Mouse (Mus musculus) neutrophil, adult 5-6 weeks (primary cell): Measurements from ENCODE around the gene Atp13a3. TPM values are rescaled to one million over a fixed set of nuclear protein-coding genes. Genes with fewer than 3 reads are reported as not detected.

Experiments used
- ATAC-seq: fragments of 151-379, 151-347 bp; 2 replicates; pipeline ENCODE4 v1.8.0; 2017; ENCODE audit warnings: mild to moderate bottlenecking, moderate TSS enrichment; ENCODE audit not compliant: insufficient number of reproducible peaks, poor library complexity, low FRiP score, severe bottlenecking; ENCODE audit errors: extremely low read depth
- total RNA-seq: library from RNA; stranded (forward); fragments of 200-1000 nt; gene quantifications from 2 replicates; pipeline ENCODE4 v1.2.3, GENCODE M21; 2017

Atp13a3 gene
- total RNA-seq, 1 experiment from 2014 or later = 64.1 TPM

DNA sequence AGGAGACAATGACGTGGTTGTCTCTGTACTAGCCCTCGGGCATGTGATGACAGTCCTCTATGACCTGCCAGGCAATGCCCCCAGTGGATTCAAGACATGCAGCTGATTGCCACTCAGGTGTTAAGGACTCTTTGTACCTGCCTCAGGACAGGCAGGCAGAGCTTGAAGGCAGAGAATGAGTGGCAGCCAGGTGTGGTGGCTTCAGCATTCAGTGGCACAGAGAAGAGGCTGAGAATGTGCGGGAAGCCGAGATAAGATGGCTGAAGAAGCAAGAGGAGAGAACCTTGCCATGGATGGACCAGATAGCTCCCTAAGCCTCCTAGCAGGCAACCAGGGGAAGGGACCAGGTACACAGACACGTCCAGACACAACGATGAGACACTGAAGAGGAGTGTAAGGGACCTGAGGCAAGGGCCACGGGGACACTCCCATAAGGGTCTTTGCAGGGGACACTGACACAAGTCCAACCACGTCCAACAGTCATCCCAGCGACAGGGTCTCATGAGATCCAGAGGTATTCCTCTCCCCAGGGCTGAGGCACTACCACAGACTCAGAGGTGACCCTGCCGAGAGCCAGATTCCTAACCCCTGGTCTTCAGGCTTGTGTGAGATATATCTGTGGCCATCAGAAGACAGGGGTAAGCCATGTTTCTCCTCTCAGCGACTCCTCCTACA, 109.0 kb downstream of the Atp13a3 start:
- ATAC-seq = no peak

DNA sequence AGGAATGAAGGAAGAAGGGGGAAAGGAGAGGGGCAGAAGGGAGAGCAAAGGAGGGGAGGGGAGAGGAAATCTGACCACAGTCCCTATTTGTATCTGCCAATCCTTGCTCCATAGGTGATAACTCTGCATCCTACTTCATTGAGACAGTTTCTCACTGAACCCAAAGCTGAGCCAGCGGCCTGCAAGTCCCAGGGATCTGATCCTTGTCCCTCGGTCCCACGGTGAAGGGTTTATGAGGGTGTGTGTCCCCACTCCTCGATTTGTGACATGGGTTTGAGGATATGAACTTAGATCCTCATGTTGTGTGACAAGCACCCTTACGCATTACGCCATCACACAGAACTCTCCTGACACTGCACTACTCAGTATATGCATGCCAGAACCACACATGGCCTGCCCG, 110.7 kb downstream of the Atp13a3 start:
- no peak for ATAC-seq

DNA sequence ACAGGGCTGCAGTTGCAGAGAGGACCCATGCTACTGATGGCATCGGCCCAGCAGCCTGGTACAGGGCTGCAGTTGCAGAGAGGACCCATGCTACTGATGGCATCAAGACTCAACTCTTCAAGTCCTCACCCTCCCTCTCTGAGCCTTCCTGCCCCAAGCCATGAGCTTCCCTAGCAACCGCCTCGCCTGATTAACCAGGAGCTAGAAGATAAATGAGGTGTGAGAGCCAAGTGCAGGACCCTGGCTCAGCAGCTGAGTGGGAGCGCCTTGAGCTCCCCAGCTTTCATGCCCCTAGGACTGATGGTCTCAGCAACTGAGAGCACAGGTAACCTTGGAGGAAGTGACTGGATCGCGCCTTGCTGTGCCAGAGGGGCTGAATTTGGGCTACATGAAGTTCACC, 115.3 kb downstream of the Atp13a3 start:
- no peak for ATAC-seq

DNA sequence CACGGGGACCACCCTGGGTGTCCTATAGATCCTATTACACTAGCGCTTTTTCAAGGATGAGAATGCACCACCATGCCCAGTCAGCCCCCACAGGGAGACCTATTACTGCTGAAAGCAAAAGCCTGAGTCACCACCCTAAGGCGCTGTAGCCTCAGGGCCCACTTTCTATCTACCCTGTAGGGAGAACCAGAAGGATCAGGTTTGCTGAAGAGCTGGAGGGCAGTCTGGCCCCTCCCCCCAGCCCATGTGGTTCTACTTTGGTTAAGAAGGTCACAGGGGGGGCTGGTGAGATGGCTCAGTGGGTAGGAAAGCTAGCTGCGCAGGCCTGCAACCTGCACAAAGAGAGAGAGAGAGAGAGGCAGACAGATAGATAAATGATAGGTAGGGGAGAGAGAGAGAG, 120.1 kb downstream of the Atp13a3 start:
- ATAC-seq = no peak

DNA sequence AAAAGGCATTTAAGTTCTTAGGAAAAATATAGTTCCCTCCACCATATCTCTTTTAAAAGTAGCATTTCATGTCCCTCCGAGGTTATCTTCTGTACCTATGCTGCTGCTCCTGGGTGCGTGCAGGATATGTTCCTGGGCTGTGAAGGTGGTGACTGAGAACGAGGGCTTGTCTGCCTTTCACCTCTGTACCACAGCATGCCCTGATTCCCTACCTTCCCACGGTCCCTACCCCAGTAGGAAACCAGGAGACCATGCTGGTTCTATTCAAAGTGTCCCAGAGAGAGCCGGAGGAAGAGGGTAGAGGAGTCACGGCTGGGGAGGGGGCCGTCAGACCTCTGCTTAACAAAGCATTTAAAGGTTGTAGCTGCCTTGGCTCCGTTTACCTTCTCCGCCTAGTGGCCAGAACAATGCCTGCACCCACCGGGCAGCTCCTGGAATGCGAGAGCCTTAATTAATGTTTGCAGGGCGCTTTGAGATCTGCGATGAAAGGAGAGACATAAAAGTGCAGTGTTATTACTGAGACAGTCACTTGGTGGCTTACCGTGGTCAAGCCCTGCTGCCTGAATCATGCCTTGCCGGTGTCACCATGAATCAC, 121.9 kb downstream of the Atp13a3 start:
- peak; percentile 42; the same call in 1 of the 2 replicates for ATAC-seq

DNA sequence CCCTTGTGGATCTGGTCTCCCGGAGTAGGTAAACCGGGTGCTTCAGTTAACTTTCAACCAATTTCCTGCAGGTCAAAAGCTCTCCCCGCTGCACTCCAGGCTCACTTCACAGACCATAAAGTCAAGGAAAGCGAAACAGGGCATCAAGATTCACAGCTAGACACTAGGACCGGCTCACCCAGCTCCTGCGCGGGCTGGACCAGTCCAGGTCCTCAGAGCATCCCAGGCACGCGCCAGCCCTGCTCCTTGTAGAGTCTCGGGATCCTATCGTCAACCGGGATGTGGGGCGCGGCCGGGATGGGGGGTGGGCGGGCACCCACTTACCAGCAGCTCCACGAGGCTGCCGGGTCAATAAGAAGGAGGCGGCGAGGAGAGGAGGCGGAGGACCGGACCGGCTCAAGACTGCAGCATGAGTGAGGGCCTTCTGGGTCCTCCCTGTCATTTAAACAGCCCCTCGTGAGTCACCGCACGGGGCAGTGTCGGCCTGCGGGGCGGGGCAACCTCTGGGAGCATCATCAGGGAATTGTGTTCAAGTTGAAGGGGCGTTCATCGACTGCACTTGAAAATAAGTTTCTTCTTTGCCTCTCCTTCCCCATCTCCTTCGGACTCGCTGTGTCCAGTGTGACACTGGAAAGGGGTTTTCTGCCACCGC, 122.8 kb downstream of the Atp13a3 start, which contains the start of gene Lrrc15:
Gene Lrrc15, minus strand, starts transcription at position 413 of the 652 bp plus-strand sequence.
- no peak for ATAC-seq

DNA sequence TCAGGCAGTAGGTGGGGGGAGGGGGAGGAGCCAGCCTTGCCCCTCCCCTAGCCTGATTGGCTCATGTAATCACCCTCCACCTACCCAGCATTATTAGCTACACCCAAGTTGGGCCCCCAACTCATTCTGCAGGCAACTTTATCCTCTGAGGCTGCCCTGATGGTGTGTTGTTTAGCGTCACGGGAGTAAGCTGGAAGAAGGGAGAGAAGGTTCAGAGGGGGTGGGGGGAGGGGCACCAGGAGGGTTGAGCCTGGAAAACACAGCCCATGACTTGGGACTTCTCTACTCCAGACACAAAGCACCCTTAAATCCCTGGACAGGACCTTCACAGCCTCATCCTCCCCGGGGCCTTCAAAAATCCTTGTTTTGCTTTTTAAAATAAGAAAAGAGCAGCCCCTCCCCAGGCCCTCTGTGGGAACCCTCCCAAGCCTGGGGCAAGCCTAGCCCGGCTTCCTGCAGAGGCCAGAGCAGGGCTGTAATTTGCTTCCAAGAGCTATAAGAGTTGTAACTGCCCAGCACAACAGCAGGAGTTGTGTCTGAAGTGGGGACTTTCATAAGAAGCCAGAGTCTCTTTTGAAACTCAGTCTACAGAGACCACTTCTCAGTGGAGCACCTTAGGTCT, 125.0 kb downstream of the Atp13a3 start:
- ATAC-seq = no peak

DNA sequence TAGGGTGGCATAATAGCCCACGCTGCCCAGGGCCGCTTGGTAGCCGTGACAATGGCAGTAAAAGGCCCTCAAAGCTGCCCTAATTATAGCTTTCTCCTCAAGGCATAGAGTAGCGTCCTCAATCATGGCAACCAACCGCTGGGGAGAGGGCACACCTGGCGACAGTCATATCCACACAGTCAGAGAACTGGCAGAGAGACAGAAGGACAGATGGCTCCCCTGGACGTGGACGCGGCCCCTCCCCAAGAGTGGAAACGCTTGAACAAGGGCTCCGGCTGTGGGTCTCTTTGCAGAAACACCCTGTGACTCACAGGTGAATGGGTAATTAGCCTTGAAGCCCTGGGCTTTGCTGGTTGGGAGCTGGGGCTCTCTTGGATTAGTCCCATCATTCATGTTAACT, 127.4 kb downstream of the Atp13a3 start:
- ATAC-seq = no peak

DNA sequence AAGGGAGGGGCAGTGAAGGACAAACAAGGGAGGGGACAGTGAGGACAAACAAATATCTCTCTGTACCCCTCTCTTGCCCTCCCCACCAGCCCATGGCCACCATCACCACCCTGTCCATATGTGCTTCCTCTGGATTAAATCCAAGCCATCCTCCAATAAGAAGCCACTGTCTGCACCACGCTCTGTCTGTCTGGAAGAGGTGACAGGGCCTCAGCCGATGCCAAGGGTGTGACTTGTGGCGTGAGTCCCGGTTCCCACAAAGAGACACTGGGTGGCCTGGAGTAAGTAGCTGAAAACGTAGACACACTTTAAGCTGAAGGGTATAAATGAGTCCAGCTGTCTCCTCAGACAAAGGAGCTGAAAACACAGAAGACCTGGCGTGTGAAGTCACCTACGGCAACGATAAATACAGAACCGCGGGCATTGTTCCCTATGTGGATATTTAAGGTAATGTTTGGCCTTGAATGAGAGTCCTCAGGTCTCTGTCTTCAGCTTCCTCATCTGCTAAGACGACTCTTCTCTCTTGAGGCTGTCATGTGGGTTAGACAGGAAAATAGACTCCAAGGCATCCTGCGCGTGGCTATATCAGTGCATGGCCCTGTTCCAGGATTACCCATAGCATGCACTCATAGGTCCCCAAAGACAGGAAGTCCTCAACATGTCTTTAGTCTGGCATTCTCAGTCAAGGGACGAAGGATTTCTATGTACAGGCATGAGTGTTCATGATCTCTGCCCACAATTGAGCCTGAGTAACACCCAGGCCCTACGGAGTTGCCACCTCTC, 130.0 kb downstream of the Atp13a3 start:
- ATAC-seq = no peak

DNA sequence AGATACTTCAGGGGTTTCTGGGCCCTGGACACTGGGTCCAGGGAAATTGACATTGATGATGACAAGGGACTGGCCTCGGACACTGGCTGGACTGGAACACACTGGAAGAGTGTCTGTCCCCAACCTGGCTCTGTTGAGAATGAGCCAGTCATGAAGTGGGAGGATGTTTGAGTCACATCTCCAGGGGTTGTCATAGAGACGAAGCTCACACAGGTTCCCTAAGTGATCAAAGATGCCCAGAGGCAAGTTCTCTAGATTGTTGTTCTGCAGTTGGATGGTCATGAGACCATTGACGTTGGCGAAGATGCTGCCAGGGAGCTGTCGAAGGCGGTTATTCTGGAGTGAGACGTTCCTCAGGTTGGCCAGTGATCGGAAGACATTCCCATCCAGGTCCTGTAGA, 132.7 kb downstream of the Atp13a3 start:
- no peak for ATAC-seq

DNA sequence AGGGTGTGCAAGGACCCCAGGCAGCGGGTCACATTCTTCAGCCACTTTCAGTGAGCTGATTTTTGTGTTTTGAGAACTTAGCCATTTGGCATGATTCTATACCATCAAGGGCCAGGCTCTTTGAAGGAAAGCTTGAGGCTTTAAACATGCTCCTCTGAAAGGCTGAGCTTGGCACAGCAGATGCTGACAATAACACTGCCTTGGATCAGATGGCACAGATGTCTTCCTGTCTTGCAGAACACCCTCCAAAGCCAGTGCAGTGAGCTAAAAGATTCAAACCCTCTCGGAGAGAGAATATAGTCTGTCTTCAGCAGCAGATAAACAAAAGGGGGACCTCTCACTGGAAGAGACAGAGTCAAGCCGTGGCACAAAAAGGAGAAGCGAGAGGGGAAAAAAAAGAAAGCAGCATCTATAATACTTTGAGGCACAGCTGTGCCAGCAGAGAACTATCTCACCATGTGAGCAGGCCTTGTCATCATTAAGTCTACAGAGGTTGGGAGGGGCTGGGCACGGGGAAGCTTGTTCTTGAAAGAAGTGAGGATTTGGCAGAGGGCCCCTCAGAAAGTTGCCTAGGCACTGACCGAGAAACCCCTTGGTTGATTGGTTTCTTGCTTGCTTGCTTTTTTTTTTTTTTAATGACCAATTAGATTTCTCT, 133.7 kb downstream of the Atp13a3 start:
- no peak for ATAC-seq

DNA sequence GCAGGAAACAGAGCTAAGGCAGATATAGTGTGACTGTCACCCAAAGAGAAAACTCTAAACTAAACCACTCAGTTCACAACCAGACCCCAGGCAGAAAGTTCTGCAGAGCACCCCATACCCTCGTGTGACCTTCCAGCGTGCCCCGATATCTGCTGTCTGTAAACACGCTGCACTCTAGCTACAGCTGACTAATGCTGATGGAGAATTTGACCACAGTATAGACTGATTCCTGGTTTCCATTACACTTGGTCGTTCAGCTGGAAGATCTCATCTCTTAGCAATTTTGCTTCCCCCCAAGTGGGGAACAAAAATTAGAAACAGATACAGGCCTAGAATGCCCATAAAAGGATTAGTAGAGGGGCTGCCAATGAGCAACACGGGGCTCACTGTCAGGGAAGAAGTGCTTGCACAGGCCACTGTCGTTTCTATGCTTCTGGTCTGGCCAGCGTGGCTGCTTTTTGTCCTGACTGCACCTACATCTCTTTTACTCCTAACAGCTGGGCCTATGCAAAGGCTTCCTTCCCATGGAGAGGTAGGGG, 134.5 kb downstream of the Atp13a3 start:
- ATAC-seq = no peak

DNA sequence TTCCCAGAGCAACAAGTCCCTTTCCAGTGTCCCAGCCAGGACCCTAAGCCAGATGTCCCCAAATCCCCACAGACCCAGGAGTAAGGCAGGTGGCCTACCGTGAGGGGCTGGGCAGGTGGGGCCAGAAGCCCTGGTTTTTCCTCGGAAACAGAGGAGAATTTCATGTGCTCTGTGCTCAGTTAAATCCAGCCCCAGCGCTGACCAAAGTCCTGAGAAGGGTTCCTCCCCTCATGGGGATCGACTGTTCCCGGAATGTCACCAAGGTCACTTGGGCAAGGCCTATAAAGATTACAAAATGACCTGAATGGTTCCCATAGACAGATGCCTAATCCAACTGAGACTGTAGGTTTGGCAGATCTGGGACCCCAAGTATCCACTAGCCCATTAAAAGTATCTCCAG, 138.4 kb downstream of the Atp13a3 start, which contains the start of gene Cpn2:
Gene Cpn2, minus strand, starts transcription at position 141 of the 400 bp plus-strand sequence.
- no peak for ATAC-seq

DNA sequence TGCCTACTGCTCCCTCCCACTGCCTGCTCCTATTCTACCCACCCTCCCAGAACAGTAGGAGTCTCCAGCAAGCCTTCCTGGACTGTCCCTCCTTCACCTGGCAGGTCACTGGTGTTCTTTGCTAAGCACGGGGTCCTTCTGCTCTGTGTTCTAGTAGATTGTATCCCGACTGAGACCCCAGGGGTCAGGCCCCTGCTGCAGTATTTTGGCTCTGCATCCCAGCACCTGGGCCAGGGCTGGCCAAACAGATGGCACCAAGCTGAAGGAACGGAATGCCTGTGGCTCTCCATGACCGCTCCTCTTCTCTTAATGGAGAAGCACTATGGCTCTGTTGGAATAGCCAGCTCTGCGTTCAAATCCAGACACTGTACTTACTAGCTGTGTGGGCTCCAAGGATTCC, 139.2 kb downstream of the Atp13a3 start:
- ATAC-seq = no peak

DNA sequence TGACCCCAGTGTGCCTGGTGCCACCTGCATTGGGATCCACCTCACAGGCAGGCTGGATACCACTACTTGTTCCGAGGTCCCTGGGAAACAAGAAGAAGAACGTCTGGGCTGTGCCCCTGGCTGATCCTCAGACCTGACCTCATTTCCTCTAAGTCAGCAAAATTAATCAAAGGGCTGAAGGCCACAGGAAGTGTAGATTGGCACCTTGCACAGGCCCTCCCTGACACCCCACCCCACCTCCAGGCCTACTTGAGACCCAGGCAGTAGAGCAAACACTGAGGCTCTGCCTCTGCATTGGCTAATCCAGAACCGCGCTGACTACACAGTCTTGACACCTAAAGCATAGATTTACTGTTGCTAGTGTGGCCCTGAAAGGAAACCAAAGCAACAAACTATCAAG, 140.2 kb downstream of the Atp13a3 start:
- ATAC-seq = no peak

DNA sequence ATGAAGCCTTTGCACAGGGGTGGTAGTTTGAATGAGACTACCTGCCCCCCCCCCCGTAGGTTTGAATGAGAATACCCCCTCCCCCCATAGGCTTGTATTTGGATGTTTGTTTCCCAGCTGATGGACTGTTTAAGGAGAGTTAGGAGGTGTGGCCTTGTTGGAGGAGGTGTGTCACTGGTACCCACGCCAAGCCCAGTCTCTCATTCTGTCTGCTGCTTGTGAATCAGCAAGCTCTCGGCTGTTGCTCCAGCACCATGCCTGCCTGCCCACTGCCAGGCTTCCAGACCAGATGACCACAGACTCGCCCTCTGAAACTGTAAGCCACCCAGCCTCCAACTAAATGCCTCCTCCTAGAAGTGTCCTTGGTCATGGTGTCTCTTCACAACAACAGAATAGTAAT, 142.6 kb downstream of the Atp13a3 start:
- ATAC-seq = no peak

DNA sequence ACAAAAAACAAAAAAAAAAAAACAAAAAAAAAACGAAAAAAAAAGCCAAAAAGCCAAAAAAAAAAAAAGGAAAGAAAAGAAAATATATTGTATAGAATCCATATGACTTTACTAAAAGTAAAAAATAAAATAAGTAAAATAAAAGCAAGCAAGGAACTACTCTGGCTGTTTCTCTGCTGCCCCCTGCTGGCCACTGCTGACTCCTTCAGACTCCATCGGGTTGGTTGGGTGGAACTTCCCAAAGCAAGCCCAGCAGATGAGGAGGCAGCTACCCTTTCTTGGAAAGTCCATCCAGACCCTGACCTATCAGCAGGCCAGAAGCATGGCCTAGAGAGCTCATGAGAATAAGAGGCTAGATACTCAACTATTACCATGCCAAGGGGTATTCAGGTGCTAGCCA, 143.1 kb downstream of the Atp13a3 start:
- 0 out of 2 replicates have a peak, but pooled peaks have one; percentile 35 for ATAC-seq
